Mouse (Mus musculus): ENCODE data around the gene Gm20809.
"Not testable (repeated sequence)": the region's sequence is repeated elsewhere in the genome, so short reads cannot be mapped to it uniquely, and the experiment has no call there.

Gm20809 gene

GRCm38 (mm10) chrY:24454757-24455156 lies at the start of gene Gm20809:
TSS of gene Gm20809 (plus strand) at chrY:24455057.
- DNase-seq (ENCODE audit: low spot score): not testable (repeated sequence)

Measured in c-Kit-positive CD71-positive TER-119-positive erythroid progenitor cells, embryonic 14.5 days (primary cell).